Mouse (Mus musculus) kidney, adult 10 weeks (tissue): ENCODE results near the gene Slc25a51. TPM values are rescaled to one million over a fixed set of nuclear protein-coding genes. Genes with fewer than 3 reads are reported as not detected.

Experiments
- polyA plus RNA-seq: library from polyadenylated mRNA; stranded (reverse); fragments of 350-450 nt; fragmentation: Illumina TruSeq; extraction: RNeasy Lipid Tissue Mini Kit (QIAGEN cat#74804); gene quantifications from one replicate; pipeline ENCODE4 v1.2.3, GENCODE M21; 2014; ENCODE audit warnings: low read depth, low replicate concordance

The Slc25a51 gene
- polyA plus RNA-seq, result 91.0 TPM

DNA sequence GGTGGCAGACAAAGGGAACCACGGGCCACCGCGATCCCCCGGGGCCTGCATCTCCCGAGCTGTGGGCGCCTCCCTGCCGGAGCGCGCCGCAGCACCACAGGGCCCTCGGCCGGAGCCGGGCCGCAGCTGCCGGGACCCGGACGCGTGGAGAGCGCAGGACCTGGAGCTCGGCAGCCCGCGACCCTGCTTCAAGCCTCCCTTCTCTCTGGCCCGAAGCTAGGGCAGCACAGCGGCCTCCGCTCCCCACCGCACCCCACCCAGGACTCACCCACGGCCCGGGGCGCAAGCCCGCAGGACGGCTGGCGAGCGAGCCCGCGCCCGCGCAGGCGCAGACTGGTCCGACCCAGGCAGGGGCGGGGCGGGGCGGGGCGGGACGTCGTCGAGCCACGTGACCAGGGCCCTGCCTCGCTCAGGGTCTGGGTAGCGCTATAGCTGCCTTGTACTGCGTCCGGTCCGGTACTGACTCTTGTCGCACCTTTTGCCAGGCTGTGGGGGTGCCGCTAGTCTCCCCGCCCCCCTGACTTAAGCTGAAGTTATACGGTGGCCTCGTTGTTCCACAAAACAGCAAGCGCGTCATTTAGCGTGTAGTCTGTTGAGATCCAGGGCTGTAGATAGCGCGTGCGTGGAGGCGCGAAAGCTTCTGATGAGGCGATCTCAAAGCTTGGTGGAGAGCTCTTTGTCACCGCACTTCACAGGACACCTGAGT is at the start of gene Slc25a51:
TSS of gene Slc25a51 (minus strand) at position 340 of the 706 bp plus-strand sequence.

Other genes with a start within 250 kb of the Slc25a51 start
- gene Frmpd1, start 223.9 kb downstream of the Slc25a51 start, polyA plus RNA-seq, result 0.12 TPM
- gene Trmt10b, start 111.6 kb downstream of the Slc25a51 start, polyA plus RNA-seq, result 12.3 TPM
- gene Dcaf10, start 66.7 kb downstream of the Slc25a51 start, polyA plus RNA-seq, result 24.4 TPM
- 47.1 TPM for gene Exosc3, start 66.0 kb downstream of the Slc25a51 start, polyA plus RNA-seq
- gene Shb, start 123.7 kb upstream of the Slc25a51 start, polyA plus RNA-seq, result 9.9 TPM